Mouse (Mus musculus): ENCODE results near the gene Alkbh4. TPM values are rescaled to one million over a fixed set of nuclear protein-coding genes. Genes with fewer than 3 reads are reported as not detected.
A peak's percentile ranks its signal among the peaks of the same experiment; 100 is the strongest.

Alkbh4 gene
- polyA plus RNA-seq, 1 experiment from 2014 or later: 9.5 TPM

GRCm38 (mm10) chr5:136171363-136172341 lies 35.7 kb downstream of the Alkbh4 start:
- Histone ChIP-seq H3K27ac (replicated peaks in 1 of 2; ENCODE audit: control insufficient read depth in 1 of 2, insufficient read depth in 1 of 2, low read depth in 2 of 2, low read length in 2 of 2) (peak overlapping the region; percentile 10 to 37; a peak in 2 of 4 replicates), H3K4me2 (ENCODE audit: low read length) (peak overlapping the region; percentile 87)

DNA sequence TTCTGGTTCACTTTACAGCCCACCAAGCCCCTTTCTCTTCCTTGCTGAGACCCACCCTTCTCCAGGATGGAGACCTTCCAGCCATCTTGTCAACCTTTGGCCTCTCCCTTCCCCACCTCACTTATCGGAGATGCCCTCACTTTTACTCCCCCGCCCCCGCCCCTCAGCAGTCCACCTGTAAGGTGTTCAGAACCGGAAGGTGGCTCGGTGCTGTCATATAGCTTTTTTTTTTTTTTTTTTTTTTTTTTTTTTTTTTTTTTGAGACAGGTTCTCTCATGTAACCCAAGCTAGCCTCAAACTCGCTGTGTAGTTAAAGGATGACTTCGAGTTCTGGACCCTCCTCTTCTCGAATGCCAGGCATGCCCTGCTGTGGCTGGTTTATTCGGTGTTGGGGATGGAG lies 37.0 kb downstream of the Alkbh4 start:
- Histone ChIP-seq H3K9ac (ENCODE audit: low read length) (no peak overlapping the region), H3K36me3 (ENCODE audit: control insufficient read depth, insufficient read depth, low read length) (no peaks in the 10 kb centered on the region; the same call in 1 of the 2 replicates), H3K4me2 (ENCODE audit: low read length) (no peak overlapping the region), H3K27me3 (ENCODE audit: control insufficient read depth, insufficient read depth, low read length) (no peaks in the 10 kb centered on the region), H3K4me1 (ENCODE audit: control insufficient read depth in 2 of 2, insufficient read depth in 2 of 2, low read length in 2 of 2) (peaks cover 6 to 9% of the 10 kb centered on the region in 2 experiments; a peak in 2 of 4 replicates), H3K9me3 (ENCODE audit: control insufficient read depth, low read length) (0 out of 2 replicates have a peak, but pooled peaks cover 2% of the 10 kb centered on the region), H3K4me3 (ENCODE audit: control insufficient read depth in 1 of 2, insufficient read depth in 1 of 2, low read depth in 1 of 2, low read length in 2 of 2) (no peak overlapping the region), H3K27ac (replicated peaks in 1 of 2; ENCODE audit: control insufficient read depth in 1 of 2, insufficient read depth in 1 of 2, low read depth in 2 of 2, low read length in 2 of 2) (no peak overlapping the region)
- WGBS: 72% methylated on average over 9 of the region's 9 CpGs
- ATAC-seq (ENCODE audit: insufficient number of reproducible peaks, insufficient read depth, low FRiP score, low read depth): no peak

More at GRCm38 (mm10) chr5:136171363-136172341, 35.7 kb downstream of the Alkbh4 start:
- ATAC-seq (ENCODE audit: insufficient number of reproducible peaks, insufficient read depth, low FRiP score, low read depth): no peak
- Histone ChIP-seq H3K36me3 (ENCODE audit: control insufficient read depth, insufficient read depth, low read length) (no peaks in the 10 kb centered on the region), H3K9me3 (ENCODE audit: control insufficient read depth, low read length) (0 out of 2 replicates have a peak, but pooled peaks cover 3% of the 10 kb centered on the region), H3K4me1 (ENCODE audit: control insufficient read depth in 2 of 2, insufficient read depth in 2 of 2, low read length in 2 of 2) (peaks cover 5 to 6% of the 10 kb centered on the region in 2 experiments; a peak in 2 of 4 replicates), H3K27me3 (ENCODE audit: control insufficient read depth, insufficient read depth, low read length) (no peaks in the 10 kb centered on the region), H3K4me3 (ENCODE audit: control insufficient read depth in 1 of 2, insufficient read depth in 1 of 2, low read depth in 1 of 2, low read length in 2 of 2) (peak overlapping the region; percentile 46; a peak in 3 of 4 replicates), H3K9ac (ENCODE audit: low read length) (no peak overlapping the region)
- WGBS: 31% methylated on average over 17 of the region's 17 CpGs

DNA sequence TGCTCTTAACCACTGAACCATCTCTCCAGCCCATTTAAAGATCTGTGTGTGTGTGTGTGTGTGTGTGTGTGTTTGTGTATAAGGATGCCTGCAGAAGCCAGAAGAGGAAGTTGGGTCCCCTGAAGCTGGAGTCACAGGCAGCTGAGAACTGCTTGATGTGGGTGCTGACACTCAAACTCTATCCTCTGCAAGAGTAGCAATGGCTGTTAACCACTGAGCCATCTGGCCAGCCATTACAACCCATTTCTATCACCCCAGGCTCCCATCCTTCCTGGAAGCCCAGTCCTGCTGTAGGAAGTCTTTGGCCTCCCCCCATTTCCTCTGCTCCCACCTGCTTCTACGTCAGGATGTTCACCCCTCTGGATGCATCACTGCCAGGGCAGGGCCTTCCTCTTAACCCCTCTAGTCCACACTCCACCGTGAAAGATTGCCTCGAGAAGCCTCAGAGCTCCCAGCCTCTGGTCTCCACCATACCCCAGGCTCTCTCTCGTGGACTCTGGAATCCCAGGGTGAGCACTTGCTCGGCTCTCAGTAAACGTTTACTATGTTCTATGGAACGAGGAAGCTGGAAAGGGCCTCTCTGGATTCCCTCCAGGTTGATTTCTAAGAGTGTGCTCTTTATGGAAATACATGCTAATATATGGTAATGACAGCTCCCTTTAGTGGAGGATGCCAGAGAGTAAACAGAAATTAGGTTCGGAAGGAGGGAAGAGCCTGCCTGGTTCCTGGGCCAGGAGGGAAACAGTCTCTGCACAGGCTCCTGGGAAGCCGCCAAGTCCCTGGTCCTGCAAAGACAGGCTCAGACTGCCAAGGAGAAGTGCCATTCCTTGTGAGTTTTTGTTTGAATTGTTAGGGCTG lies 37.9 kb downstream of the Alkbh4 start:
- Histone ChIP-seq H3K4me1 (ENCODE audit: control insufficient read depth in 2 of 2, insufficient read depth in 2 of 2, low read length in 2 of 2) (peaks cover 6 to 9% of the 10 kb centered on the region in 2 experiments; a peak in 2 of 4 replicates), H3K27ac (replicated peaks in 1 of 2; ENCODE audit: control insufficient read depth in 1 of 2, insufficient read depth in 1 of 2, low read depth in 2 of 2, low read length in 2 of 2) (peak overlapping the region in 1 of 2 experiments; percentile 21; a peak in 1 of 4 replicates), H3K27me3 (ENCODE audit: control insufficient read depth, insufficient read depth, low read length) (no peaks in the 10 kb centered on the region), H3K36me3 (ENCODE audit: control insufficient read depth, insufficient read depth, low read length) (peaks cover 7% of the 10 kb centered on the region), H3K9me3 (ENCODE audit: control insufficient read depth, low read length) (no peaks in the 10 kb centered on the region), H3K4me2 (ENCODE audit: low read length) (no peak overlapping the region), H3K9ac (ENCODE audit: low read length) (no peak overlapping the region), H3K4me3 (ENCODE audit: control insufficient read depth in 1 of 2, insufficient read depth in 1 of 2, low read depth in 1 of 2, low read length in 2 of 2) (no peak overlapping the region)
- no peak for ATAC-seq (ENCODE audit: insufficient number of reproducible peaks, insufficient read depth, low FRiP score, low read depth)
- 38% methylated on average over 9 of the region's 9 CpGs for WGBS

GRCm38 (mm10) chr5:136179594-136179993 lies 43.6 kb downstream of the Alkbh4 start:
- WGBS: 87% methylated on average over 5 of the region's 5 CpGs
- Histone ChIP-seq H3K4me2 (ENCODE audit: low read length) (no peak overlapping the region), H3K9me3 (ENCODE audit: control insufficient read depth, low read length) (no peaks in the 10 kb centered on the region), H3K27me3 (ENCODE audit: control insufficient read depth, insufficient read depth, low read length) (no peaks in the 10 kb centered on the region), H3K36me3 (ENCODE audit: control insufficient read depth, insufficient read depth, low read length) (peaks cover 59% of the 10 kb centered on the region), H3K27ac (replicated peaks in 1 of 2; ENCODE audit: control insufficient read depth in 1 of 2, insufficient read depth in 1 of 2, low read depth in 2 of 2, low read length in 2 of 2) (no peak overlapping the region), H3K9ac (ENCODE audit: low read length) (no peak overlapping the region), H3K4me1 (ENCODE audit: control insufficient read depth in 2 of 2, insufficient read depth in 2 of 2, low read length in 2 of 2) (peaks cover 0 to 4% of the 10 kb centered on the region in 2 experiments; a peak in 2 of 4 replicates), H3K4me3 (ENCODE audit: control insufficient read depth in 1 of 2, insufficient read depth in 1 of 2, low read depth in 1 of 2, low read length in 2 of 2) (no peak overlapping the region)
- ATAC-seq (ENCODE audit: insufficient number of reproducible peaks, insufficient read depth, low FRiP score, low read depth): no peak

- Histone ChIP-seq H3K4me1 (ENCODE audit: control insufficient read depth in 2 of 2, insufficient read depth in 2 of 2, low read length in 2 of 2) (peaks cover 0 to 4% of the 10 kb centered on the region in 2 experiments; a peak in 2 of 4 replicates), H3K27me3 (ENCODE audit: control insufficient read depth, insufficient read depth, low read length) (no peaks in the 10 kb centered on the region), H3K36me3 (ENCODE audit: control insufficient read depth, insufficient read depth, low read length) (peaks cover 75% of the 10 kb centered on the region), H3K27ac (replicated peaks in 1 of 2; ENCODE audit: control insufficient read depth in 1 of 2, insufficient read depth in 1 of 2, low read depth in 2 of 2, low read length in 2 of 2) (no peak overlapping the region), H3K4me2 (ENCODE audit: low read length) (no peak overlapping the region), H3K9ac (ENCODE audit: low read length) (no peak overlapping the region), H3K4me3 (ENCODE audit: control insufficient read depth in 1 of 2, insufficient read depth in 1 of 2, low read depth in 1 of 2, low read length in 2 of 2) (no peak overlapping the region), H3K9me3 (ENCODE audit: control insufficient read depth, low read length) (no peaks in the 10 kb centered on the region)
- no peak for ATAC-seq (ENCODE audit: insufficient number of reproducible peaks, insufficient read depth, low FRiP score, low read depth)
- WGBS: 87% methylated on average over 6 of the region's 6 CpGs
Measured at GRCm38 (mm10) chr5:136181197-136181596, 45.3 kb downstream of the Alkbh4 start.

DNA sequence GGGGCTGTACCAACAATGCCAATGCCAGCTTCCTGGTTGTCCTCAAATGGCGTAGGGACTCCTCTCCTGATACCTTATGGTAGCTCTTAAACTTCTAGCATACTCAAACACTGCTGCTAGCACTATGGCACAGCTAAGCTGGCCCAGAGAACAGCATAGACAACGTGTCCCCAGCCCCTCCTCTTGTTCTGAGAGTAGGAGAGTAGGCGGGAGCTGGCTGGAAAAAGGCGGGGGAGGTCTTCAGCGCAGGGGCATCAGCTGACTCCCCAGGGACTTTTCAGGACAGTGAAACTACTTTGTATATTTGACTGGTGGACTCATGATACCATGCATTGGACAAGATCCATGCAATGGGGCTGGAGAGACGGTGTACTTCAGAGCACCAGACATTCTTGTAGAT lies 46.1 kb downstream of the Alkbh4 start:
- Histone ChIP-seq H3K9me3 (ENCODE audit: control insufficient read depth, low read length) (no peaks in the 10 kb centered on the region), H3K36me3 (ENCODE audit: control insufficient read depth, insufficient read depth, low read length) (peaks cover 79% of the 10 kb centered on the region), H3K4me2 (ENCODE audit: low read length) (no peak overlapping the region), H3K27me3 (ENCODE audit: control insufficient read depth, insufficient read depth, low read length) (no peaks in the 10 kb centered on the region), H3K9ac (ENCODE audit: low read length) (no peak overlapping the region), H3K27ac (replicated peaks in 1 of 2; ENCODE audit: control insufficient read depth in 1 of 2, insufficient read depth in 1 of 2, low read depth in 2 of 2, low read length in 2 of 2) (no peak overlapping the region), H3K4me3 (ENCODE audit: control insufficient read depth in 1 of 2, insufficient read depth in 1 of 2, low read depth in 1 of 2, low read length in 2 of 2) (no peak overlapping the region), H3K4me1 (ENCODE audit: control insufficient read depth in 2 of 2, insufficient read depth in 2 of 2, low read length in 2 of 2) (peaks cover 0 to 3% of the 10 kb centered on the region in 2 experiments; a peak in 2 of 4 replicates)
- 84% methylated on average over 6 of the region's 6 CpGs for WGBS
- no peak for ATAC-seq (ENCODE audit: insufficient number of reproducible peaks, insufficient read depth, low FRiP score, low read depth)

DNA sequence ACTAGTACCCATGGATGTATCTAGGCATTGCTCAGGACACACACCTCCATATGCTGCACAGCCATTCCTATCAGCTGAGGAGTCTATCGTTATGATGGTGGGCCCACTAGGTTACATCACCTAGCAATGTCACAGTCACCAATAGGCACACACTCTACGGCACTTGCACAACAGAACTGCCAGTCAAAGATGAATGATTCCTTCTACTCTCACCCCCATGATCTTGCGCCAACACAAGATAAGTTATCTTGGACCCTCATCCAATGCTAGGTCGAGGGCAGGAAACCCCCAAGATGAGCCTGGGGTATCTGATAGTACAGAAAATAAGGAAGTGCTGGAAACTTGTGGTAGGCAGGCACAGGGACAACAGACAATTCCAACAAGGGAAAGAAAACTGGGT lies 46.9 kb downstream of the Alkbh4 start:
- no peak overlapping the region for H3K4me3 ChIP-seq (ENCODE audit: control insufficient read depth in 1 of 2, insufficient read depth in 1 of 2, low read depth in 1 of 2, low read length in 2 of 2)
- peaks cover 87% of the 10 kb centered on the region for H3K36me3 ChIP-seq (ENCODE audit: control insufficient read depth, insufficient read depth, low read length)
- WGBS: 73% methylated on average over 4 of the region's 4 CpGs
- ATAC-seq (ENCODE audit: insufficient number of reproducible peaks, insufficient read depth, low FRiP score, low read depth): no peak
- no peak overlapping the region for H3K9ac ChIP-seq (ENCODE audit: low read length)
- H3K4me1 ChIP-seq (ENCODE audit: control insufficient read depth in 2 of 2, insufficient read depth in 2 of 2, low read length in 2 of 2): no peaks in the 10 kb centered on the region
- H3K27ac ChIP-seq (replicated peaks in 1 of 2; ENCODE audit: control insufficient read depth in 1 of 2, insufficient read depth in 1 of 2, low read depth in 2 of 2, low read length in 2 of 2): no peak overlapping the region
- no peak overlapping the region for H3K4me2 ChIP-seq (ENCODE audit: low read length)
- H3K27me3 ChIP-seq (ENCODE audit: control insufficient read depth, insufficient read depth, low read length): no peaks in the 10 kb centered on the region
- H3K9me3 ChIP-seq (ENCODE audit: control insufficient read depth, low read length): no peaks in the 10 kb centered on the region
